Mouse (Mus musculus) neural tube, embryonic 13.5 days (tissue): ENCODE data around the gene Macrod1. TPM values are rescaled to one million over a fixed set of nuclear protein-coding genes. Genes with fewer than 3 reads are reported as not detected.

Experiments
- ATAC-seq: fragments of 200-750 bp; cut with Nextera tagmentation; 2 replicates; pipeline ENCODE4 v1.8.0; 2017; ENCODE audit warnings: low read depth, mild to moderate bottlenecking, moderate TSS enrichment, moderate library complexity
- H3K27ac ChIP-seq: fragments of 300-500 bp; sonication (generic); replicated peaks from 2 replicates; pipeline ENCODE4 v1.5.1; 2015; ENCODE audit warnings: moderate library complexity, mild to moderate bottlenecking, inconsistent platforms
- H3K27me3 ChIP-seq: fragments of 300-500 bp; sonication (generic); 2 replicates; pipeline ENCODE4 v1.6.1; 2015; ENCODE audit warnings: mild to moderate bottlenecking, inconsistent platforms
- H3K36me3 ChIP-seq: fragments of 300-500 bp; sonication (generic); 2 replicates; pipeline ENCODE4 v1.6.1; 2015; ENCODE audit warnings: mild to moderate bottlenecking, inconsistent platforms
- H3K4me1 ChIP-seq: fragments of 300-500 bp; sonication (generic); replicated peaks from 2 replicates; pipeline ENCODE4 v1.6.1; 2015; ENCODE audit warnings: inconsistent platforms
- H3K4me2 ChIP-seq: fragments of 300-500 bp; sonication (generic); 2 replicates; pipeline ENCODE4 v1.6.1; 2015; ENCODE audit warnings: inconsistent platforms, mild to moderate bottlenecking, moderate library complexity
- H3K4me3 ChIP-seq: fragments of 300-500 bp; sonication (generic); 2 replicates; pipeline ENCODE4 v1.5.1; 2015; ENCODE audit warnings: mild to moderate bottlenecking, inconsistent platforms
- H3K9ac ChIP-seq: fragments of 300-500 bp; sonication (generic); 2 replicates; pipeline ENCODE4 v1.6.1; 2015; ENCODE audit warnings: moderate library complexity, mild to moderate bottlenecking, inconsistent platforms
- H3K9me3 ChIP-seq: fragments of 300-500 bp; sonication (generic); 2 replicates; pipeline ENCODE4 v1.6.1; 2016; ENCODE audit warnings: inconsistent platforms
- WGBS: fragments of 180-500 bp; shearing (Covaris S2); methylation state at CpG from one replicate; pipeline ENCODE4 v1.1.7; 2015; 5-methylcytosine and 5-hydroxymethylcytosine counted together
- polyA plus RNA-seq: library from polyadenylated mRNA; unstranded; fragments of >200 nt; fragmentation: Nextera tagmentation; extraction: Ambion mirVana; gene quantifications from 2 replicates; pipeline ENCODE4 v1.2.1, GENCODE M21; 2015

Gene Macrod1
- polyA plus RNA-seq, 1 experiment from 2014 or later: 5.2 TPM

DNA sequence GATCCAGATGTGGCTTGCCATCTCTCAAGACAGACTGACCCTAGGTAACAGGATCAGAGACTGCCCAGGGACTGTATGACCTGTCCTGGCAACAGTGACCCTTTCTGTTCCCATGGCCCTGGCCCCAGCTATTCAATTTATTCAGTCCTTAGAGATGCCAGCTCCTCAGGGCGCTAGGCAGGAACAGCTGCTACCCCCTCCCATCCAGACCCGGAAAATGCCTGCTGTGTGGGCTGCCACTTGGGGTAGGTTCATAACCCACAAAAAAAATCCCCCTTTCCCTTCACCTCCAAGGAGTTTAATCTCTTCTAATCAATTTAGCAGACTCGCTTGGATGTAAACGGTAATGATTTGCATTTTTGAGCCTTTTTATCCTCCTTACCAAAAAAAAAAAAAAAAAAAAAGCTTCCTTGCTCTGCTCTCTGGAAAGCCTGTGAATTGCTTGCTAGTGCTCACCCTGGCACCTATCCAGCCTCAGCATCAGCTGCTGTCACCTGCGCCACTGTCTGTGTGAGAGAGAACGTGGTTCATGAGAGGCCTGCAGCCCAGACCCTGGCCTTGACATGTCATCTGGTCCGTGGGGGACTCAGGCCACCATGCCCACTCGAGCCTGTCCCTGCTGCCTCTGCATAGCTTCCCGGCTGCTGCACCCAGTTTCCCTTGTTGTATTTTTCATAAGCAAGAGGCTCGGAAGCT is 33.9 kb downstream of the Macrod1 start:
- Histone ChIP-seq H3K27ac (peak overlapping the region; percentile 72), H3K9me3 (no peaks in the 10 kb centered on the region), H3K9ac (peak overlapping the region; percentile 43; the same call in 1 of the 2 replicates), H3K27me3 (peaks cover 42% of the 10 kb centered on the region), H3K4me2 (no peak overlapping the region), H3K4me1 (peaks cover 74% of the 10 kb centered on the region), H3K4me3 (no peak overlapping the region), H3K36me3 (no peaks in the 10 kb centered on the region)
- ATAC-seq: peak; percentile 24; the same call in 1 of the 2 replicates
- WGBS: 20% methylated on average over 10 of the region's 10 CpGs

DNA sequence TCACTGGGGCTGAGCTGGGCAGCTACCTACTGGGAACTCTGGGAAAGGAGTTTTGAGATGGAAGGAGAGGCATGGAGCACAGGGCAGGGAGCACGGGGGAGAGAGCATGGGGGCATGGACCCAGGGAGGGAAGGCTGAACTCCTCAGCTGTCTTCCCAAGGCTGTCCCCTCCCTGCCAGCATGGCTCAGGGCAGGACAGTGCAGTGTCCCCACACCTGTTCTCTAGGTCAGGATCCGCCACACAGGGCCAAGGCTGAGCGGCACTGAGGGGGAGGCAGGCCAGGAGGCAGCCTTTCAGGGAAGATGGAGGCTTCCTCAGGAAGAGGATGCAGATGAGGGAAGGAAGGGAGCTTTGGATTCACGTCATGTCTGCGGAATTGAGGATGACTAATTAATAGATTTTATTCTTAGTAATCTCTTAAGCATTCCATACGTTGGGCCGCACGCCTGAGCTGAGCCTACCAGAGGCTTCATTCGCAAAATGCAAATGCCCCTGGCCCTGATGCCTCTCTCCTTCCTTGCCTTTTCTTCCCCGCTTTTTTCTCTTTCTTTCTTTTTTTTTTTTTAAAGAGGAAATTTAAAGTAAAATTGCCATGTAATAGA is 34.9 kb downstream of the Macrod1 start:
- Histone ChIP-seq H3K36me3 (no peaks in the 10 kb centered on the region), H3K4me2 (no peak overlapping the region), H3K4me3 (no peak overlapping the region), H3K9ac (no peak overlapping the region; the same call in 1 of the 2 replicates), H3K4me1 (peaks cover 73% of the 10 kb centered on the region), H3K27me3 (peaks cover 43% of the 10 kb centered on the region), H3K27ac (peak overlapping the region; percentile 72), H3K9me3 (no peaks in the 10 kb centered on the region)
- 54% methylated on average over 10 of the region's 10 CpGs for WGBS
- ATAC-seq: no peak

GRCm38 (mm10) chr19:7092756-7093155 is 36.1 kb downstream of the Macrod1 start:
- Histone ChIP-seq H3K27ac (no peak overlapping the region), H3K9me3 (no peaks in the 10 kb centered on the region), H3K27me3 (peaks cover 46% of the 10 kb centered on the region), H3K4me2 (no peak overlapping the region), H3K4me3 (no peak overlapping the region), H3K9ac (no peak overlapping the region), H3K4me1 (peaks cover 70% of the 10 kb centered on the region), H3K36me3 (no peaks in the 10 kb centered on the region)
- no peak for ATAC-seq
- 72% methylated on average over 5 of the region's 5 CpGs for WGBS

GRCm38 (mm10) chr19:7099620-7100155 is 43.1 kb downstream of the Macrod1 start:
- Histone ChIP-seq H3K9ac (peak overlapping the region; percentile 22; the same call in 1 of the 2 replicates), H3K36me3 (no peaks in the 10 kb centered on the region), H3K4me3 (no peak overlapping the region), H3K9me3 (no peaks in the 10 kb centered on the region), H3K27ac (no peak overlapping the region), H3K4me2 (no peak overlapping the region), H3K4me1 (peaks cover 50% of the 10 kb centered on the region), H3K27me3 (peaks cover 74% of the 10 kb centered on the region)
- no peak for ATAC-seq
- WGBS: 49% methylated on average over 3 of the region's 3 CpGs

DNA sequence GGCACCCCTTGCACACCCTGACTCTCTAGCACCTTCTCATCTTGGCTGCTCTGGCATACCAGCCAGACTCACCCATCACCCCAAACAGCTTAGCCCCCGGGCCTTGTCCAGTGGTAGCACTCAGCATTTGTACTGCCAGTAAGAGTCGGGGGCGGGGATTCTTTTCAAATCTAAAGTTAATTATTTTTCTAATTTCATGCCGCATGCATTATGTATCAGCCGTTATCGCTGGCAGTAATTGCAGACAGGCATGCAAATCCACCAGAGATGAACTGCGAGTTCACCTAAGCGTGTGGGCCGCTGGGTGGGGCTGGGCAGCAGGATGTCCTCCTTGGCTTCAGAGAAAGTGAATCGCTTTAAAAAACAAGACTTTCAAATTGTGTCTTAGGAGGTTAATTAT is 45.4 kb downstream of the Macrod1 start:
- no peak overlapping the region for H3K4me3 ChIP-seq

GRCm38 (mm10) chr19:7103349-7103992 is 46.9 kb downstream of the Macrod1 start:
- Histone ChIP-seq H3K4me3 (no peak overlapping the region), H3K4me1 (peaks cover 66% of the 10 kb centered on the region), H3K9me3 (no peaks in the 10 kb centered on the region), H3K27me3 (peaks cover 65% of the 10 kb centered on the region), H3K27ac (peak overlapping the region; percentile 70), H3K9ac (peak overlapping the region; percentile 46), H3K4me2 (peak overlapping the region; percentile 32), H3K36me3 (no peaks in the 10 kb centered on the region)
- peak; percentile 29 for ATAC-seq
- 55% methylated on average over 4 of the region's 4 CpGs for WGBS

More for the DNA sequence above, 45.4 kb downstream of the Macrod1 start:
- Histone ChIP-seq H3K36me3 (no peaks in the 10 kb centered on the region), H3K9ac (peak overlapping the region; percentile 49; the same call in 1 of the 2 replicates), H3K4me1 (peaks cover 58% of the 10 kb centered on the region), H3K9me3 (no peaks in the 10 kb centered on the region), H3K4me2 (no peak overlapping the region), H3K27me3 (peaks cover 66% of the 10 kb centered on the region), H3K27ac (0 out of 2 replicates have a peak overlapping the region, but pooled peaks have one; percentile 70)
- WGBS: 41% methylated on average over 10 of the region's 10 CpGs
- no peak for ATAC-seq

GRCm38 (mm10) chr19:7103993-7104401 is 47.4 kb downstream of the Macrod1 start:
- peak overlapping the region; percentile 70 for H3K27ac ChIP-seq
- 6% methylated on average over 19 of the region's 19 CpGs for WGBS
- H3K9ac ChIP-seq: peak overlapping the region; percentile 46
- peaks cover 62% of the 10 kb centered on the region for H3K27me3 ChIP-seq
- no peaks in the 10 kb centered on the region for H3K9me3 ChIP-seq
- H3K36me3 ChIP-seq: no peaks in the 10 kb centered on the region
- peak overlapping the region; percentile 32 for H3K4me2 ChIP-seq
- ATAC-seq: peak; percentile 78
- H3K4me1 ChIP-seq: peaks cover 71% of the 10 kb centered on the region
- H3K4me3 ChIP-seq: no peak overlapping the region

DNA sequence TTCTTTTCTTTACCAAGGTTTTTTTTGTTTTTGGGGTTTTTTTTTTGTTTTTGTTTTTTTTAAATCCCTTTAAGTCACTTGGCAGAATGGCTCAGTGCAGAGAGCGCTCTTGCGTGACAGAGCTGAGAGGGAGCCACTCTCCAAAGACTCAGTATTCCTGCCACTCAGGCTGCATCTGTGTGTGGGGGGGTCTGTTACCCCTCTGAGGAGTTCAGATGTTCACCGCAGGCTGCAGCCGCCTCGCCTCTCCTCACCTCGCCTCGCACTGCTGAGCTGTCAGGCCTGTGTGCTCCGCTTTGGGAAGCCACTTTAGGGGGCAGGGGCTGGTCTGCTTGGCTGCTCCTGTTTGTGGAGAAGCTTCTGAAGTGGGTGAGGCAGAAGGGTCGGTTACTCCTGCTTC is 48.9 kb downstream of the Macrod1 start, which contains the start of gene Flrt1:
TSS of gene Flrt1 (minus strand) at position 186 of the 400 bp plus-strand sequence.
- no peak for ATAC-seq
- H3K4me3 ChIP-seq: no peak within 1 kb of the TSS
- H3K27me3 ChIP-seq: peaks cover 67% of the 10 kb centered on the region
- WGBS: 33% methylated on average over 9 of the region's 9 CpGs
- peak within 1 kb of the TSS; percentile 31; the same call in 1 of the 2 replicates for H3K9ac ChIP-seq
- H3K36me3 ChIP-seq: no peaks in the 10 kb centered on the region
- peaks cover 76% of the 10 kb centered on the region for H3K4me1 ChIP-seq
- H3K9me3 ChIP-seq: no peaks in the 10 kb centered on the region
- peak within 1 kb of the TSS; percentile 70 for H3K27ac ChIP-seq
- no peak within 1 kb of the TSS for H3K4me2 ChIP-seq

DNA sequence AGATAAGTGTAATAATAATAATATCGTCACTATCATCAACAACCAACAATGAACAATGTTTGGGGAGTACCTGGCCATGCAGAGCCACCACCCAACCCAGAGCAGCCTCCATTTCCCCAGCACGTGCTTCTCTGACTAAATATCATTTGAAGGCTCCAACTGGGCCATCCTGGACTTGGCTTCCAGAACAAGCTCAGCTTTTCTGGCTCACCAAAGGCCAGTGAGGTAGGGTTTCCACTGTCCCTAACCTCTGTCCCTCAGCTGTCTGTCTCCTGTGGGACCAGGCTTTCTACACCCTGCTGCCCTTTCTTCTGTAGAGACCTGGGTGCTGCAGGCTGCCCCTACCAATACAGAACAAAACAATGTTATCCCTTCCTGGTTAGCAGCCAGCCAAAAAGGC is 50.0 kb downstream of the Macrod1 start:
- Histone ChIP-seq H3K36me3 (no peaks in the 10 kb centered on the region), H3K4me3 (no peak overlapping the region), H3K4me1 (peaks cover 81% of the 10 kb centered on the region), H3K4me2 (no peak overlapping the region), H3K27me3 (peaks cover 60% of the 10 kb centered on the region), H3K9me3 (no peaks in the 10 kb centered on the region), H3K27ac (no peak overlapping the region), H3K9ac (no peak overlapping the region)
- WGBS: 88% methylated on average over 2 of the region's 2 CpGs
- no peak for ATAC-seq

DNA sequence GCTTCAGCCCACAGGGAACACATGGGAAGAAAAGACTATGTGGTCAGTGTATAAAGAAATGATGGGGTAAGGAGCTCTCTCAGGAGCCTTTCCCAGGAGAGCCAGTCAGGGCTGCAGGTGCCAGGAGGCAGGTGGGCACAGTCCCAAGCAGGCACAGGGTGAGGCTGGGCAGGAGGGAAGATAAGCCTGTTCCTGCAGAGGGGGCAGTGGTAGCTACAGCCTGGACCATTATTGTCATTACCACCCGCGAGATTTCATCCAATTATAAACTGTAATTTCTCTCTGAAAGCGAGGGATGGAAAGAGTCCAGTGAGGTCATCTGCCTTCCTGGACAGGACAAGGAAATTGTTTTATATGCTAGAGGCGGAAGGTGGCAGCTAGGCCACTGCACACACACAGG is 50.6 kb downstream of the Macrod1 start:
- H3K27me3 ChIP-seq: peaks cover 60% of the 10 kb centered on the region
- H3K9me3 ChIP-seq: no peaks in the 10 kb centered on the region
- no peak for ATAC-seq
- no peaks in the 10 kb centered on the region for H3K36me3 ChIP-seq
- H3K4me2 ChIP-seq: no peak overlapping the region
- 77% methylated on average over 4 of the region's 4 CpGs for whole genome bisulfite sequencing
- no peak overlapping the region for H3K9ac ChIP-seq
- H3K4me1 ChIP-seq: peaks cover 81% of the 10 kb centered on the region
- H3K4me3 ChIP-seq: no peak overlapping the region
- no peak overlapping the region for H3K27ac ChIP-seq

DNA sequence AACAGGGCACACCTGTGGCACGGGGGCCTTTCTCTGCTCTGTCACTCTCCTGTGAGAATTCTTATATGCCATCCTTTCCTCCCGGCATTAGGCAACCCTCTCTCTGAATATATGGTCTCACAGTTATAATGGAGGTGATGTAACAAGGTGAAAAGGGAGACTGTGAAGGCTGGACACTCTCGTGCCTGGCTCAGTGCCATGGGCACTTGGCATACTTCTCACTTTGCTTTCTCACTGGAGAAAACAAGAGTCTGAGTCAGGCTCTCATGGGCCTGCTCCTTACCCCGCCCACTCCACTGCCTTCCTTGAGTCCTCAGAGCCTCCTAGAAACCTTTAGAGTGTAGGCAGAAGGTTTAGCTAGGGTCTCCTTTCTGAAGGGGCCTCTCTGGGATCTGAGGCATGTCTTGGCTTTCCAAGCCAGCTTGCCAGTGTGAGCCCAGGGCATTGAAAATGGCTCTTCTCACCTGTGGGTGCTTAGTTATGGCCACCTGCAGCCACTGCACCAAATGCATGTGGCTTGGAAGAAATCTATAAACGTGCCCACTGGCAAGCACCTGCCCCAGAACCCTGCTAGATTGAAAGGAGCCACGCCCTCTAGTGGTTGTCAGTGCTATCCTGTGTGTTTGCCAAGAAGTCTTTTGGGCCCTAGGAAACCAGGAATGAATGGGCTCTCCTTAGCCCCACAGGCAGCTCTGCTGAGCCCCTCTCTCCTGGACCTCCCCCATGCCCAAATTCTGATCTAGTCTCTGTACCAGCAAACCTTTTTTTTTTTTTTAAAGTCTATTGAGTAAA is 51.7 kb downstream of the Macrod1 start:
- Histone ChIP-seq H3K4me1 (peaks cover 81% of the 10 kb centered on the region), H3K9me3 (no peaks in the 10 kb centered on the region), H3K4me3 (no peak overlapping the region), H3K27me3 (peaks cover 55% of the 10 kb centered on the region), H3K27ac (0 out of 2 replicates have a peak overlapping the region, but pooled peaks have one; percentile 13), H3K9ac (no peak overlapping the region), H3K4me2 (no peak overlapping the region), H3K36me3 (no peaks in the 10 kb centered on the region)
- WGBS: 56% methylated on average over 6 of the region's 6 CpGs
- ATAC-seq: no peak
